Mouse (Mus musculus) left cerebral cortex, postnatal 25 days (tissue): Measurements from ENCODE around the gene Gimap3. TPM values are rescaled to one million over a fixed set of nuclear protein-coding genes. Genes with fewer than 3 reads are reported as not detected.

ENCODE experiments used
- DNase-seq, 2 experiments: peaks; one replicate each; pipeline ENCODE4 v3.0.0; 2022; ENCODE audit warnings: low spot score in 2 of 2, mixed read lengths in 1 of 2
- intact Hi-C: fragments of 180-260 bp; cut with DNase I; formaldehyde crosslinking; loops from one replicate; pipeline ENCODE4 v1.15.1; 2025
- total RNA-seq, 2 experiments: library from RNA; stranded (reverse); gene quantifications; 2 replicates each; pipeline ENCODE4 v1.2.3; 2021

Gene Gimap3
- total RNA-seq: not detected

- no peak for DNase-seq
These were observed at the start of gene Gimap3 for GRCm38 (mm10) chr6:48770696-48771095. Gimap3 (minus strand) TSS chr6:48770851.

GRCm38 (mm10) chr6:48817815-48818214 is 47.2 kb upstream of the Gimap3 start:
- intact Hi-C loops: loop anchor here (2.0 kb wide), 2 partner anchors 41 to 141 kb away; no protein-coding TSS in a partner anchor
- DNase-seq: peak; percentile 73 to 74

More at GRCm38 (mm10) chr6:48770696-48771095, at the start of gene Gimap3:
- intact Hi-C loops: loop anchor here (5.0 to 10.0 kb wide), 2 partner anchors 188 to 226 kb away; no protein-coding TSS in a partner anchor

DNA sequence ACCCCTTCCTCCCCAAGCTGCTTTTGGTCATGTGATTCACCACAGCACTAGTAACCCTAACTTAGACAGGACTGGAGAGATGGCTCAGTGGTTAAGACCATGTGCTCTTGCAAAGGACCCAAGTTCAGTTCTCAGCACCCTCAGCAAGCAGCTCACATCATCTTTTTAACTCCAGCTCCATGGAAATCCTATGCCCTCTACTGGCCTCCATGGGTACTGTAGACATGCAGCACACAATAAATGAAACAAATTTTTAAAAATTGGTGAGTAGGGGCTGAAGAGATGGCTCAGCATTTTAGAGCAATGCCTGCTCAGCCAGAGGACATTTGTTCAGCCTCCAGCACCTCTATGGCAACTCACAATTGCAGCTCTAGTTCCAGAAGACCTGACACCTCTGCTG is 44.4 kb upstream of the Gimap3 start:
- intact Hi-C loops: no loop called here
- no peak for DNase-seq

DNA sequence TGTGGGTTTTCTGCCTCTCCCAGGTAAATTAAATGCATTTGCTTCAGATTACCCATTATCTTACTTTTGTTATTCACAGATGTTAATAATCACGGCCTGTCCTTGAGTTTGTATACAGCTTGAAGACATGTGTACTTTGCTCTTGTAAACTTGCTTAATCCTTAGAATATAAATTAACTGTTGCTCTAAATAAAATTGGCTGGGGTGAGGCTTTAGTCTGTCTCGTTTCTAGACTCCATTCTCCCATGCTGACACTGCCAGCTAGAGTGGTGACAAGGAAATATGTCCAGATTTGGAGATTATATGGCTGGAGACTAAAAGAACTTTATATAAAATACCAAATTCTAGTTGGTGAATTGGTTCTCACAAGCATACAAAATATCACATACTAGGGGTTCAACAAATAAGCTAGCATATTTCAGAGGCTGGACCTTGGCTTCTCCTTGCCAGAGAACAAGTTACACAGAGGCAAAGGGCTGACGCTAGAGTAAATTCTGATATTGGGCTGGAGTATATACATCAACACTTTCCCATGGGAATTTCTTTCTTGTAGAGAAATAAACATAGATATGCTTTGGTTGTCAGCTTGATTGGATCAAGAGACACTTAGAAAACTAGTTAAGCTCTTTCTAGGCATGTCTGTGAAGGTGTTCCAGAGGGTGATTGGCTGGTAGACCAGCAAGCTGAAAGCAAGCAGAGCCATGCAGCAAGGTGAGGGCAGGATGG is 39.0 kb upstream of the Gimap3 start:
- DNase-seq: no peak
- intact Hi-C loops: no loop called here

DNA sequence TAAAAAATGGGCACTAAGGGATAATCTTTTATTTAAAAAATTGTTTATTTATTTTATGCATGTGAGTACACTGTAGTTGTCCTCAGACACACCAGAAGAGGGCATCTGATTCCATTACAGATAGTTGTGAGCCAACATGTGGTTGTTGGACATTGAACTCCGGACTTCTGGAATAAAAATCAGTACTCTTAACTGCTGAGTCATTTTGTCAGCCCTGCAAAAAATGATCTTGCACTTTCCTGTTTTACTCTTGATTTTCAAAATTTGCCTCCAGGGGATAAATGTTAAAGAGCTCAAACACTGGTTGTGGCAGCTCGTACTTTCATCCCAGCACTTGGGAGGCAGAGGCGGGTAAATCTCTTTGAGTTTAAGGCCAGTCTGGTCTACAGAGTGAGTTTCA is 36.1 kb upstream of the Gimap3 start:
- DNase-seq: no peak
- intact Hi-C loops: no loop called here

GRCm38 (mm10) chr6:48804346-48804745 is 33.7 kb upstream of the Gimap3 start:
- DNase-seq: no peak
- intact Hi-C loops: no loop called here

- DNase-seq: no peak
- intact Hi-C loops: no loop called here
These were observed 32.9 kb upstream of the Gimap3 start for GRCm38 (mm10) chr6:48803406-48804051.

- intact Hi-C loops: no loop called here
- DNase-seq: no peak
These were observed 31.2 kb upstream of the Gimap3 start for GRCm38 (mm10) chr6:48801897-48802296.

DNA sequence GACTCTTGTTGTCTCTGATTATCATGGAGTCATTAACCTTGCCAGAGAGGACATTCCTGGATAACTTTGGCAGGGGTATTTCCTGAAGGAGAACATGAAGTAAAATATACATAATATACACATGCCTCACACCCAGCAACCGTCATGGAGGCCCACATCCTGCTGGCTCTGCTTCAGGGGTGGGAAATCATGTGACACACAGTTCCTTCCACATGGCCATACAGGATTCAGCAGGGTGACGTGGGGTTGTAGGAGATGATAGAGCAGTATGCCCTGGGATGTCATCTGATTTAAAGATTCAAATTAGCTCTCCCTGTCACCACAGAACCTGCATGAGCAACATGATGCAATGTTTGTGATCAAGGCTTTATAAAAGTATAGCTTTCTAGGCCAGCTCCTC is 17.2 kb upstream of the Gimap3 start:
- intact Hi-C loops: loop anchor here (10.0 kb wide), 1 partner anchor 613 kb away; no protein-coding TSS in a partner anchor
- DNase-seq: no peak

DNA sequence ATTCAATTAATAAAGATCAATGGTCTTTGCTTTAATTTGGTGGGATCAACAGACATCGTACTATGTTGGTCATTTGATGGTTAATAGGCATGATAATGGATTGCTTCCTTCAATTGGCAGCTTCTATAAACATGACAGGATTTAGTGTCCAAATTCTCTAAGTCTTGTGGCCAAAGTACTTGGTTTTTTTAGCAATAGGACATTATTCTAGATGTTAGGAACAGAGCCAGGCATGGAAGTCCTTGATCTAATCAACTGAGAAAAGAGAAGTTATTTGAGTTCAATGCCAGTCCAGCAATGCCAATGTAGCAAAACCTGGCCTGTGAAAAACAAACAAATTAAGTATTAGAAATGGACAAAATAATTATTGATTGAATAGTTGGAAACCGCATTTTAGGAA is 14.9 kb upstream of the Gimap3 start:
- intact Hi-C loops: loop anchor here (10.0 kb wide), 1 partner anchor 611 kb away; no protein-coding TSS in a partner anchor

GRCm38 (mm10) chr6:48785189-48785588 is 14.5 kb upstream of the Gimap3 start:
- no peak for DNase-seq
- intact Hi-C loops: loop anchor here (10.0 kb wide), 1 partner anchor 610 kb away; no protein-coding TSS in a partner anchor

More for the DNA sequence above, 14.9 kb upstream of the Gimap3 start:
- DNase-seq: no peak

DNA sequence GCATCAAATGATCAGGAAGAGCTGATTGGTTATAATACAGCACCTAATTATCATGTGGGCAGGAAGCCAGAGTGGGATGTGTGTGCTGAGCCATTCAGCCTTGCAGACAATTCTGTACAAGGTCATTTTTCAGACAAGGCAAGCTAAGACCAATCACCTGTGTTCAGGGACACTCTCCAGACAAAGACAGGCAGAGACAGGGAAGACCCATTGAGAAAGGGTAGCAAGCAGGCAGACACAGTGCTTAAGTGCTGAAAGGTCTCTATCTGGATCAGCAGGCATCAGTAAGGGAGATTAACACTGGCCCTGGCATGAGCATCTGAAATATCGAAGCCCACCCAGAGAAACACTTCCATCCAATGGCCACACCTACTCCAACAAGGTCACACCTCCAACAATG is 13.8 kb upstream of the Gimap3 start:
- intact Hi-C loops: loop anchor here (10.0 kb wide), 1 partner anchor 610 kb away; no protein-coding TSS in a partner anchor

DNA sequence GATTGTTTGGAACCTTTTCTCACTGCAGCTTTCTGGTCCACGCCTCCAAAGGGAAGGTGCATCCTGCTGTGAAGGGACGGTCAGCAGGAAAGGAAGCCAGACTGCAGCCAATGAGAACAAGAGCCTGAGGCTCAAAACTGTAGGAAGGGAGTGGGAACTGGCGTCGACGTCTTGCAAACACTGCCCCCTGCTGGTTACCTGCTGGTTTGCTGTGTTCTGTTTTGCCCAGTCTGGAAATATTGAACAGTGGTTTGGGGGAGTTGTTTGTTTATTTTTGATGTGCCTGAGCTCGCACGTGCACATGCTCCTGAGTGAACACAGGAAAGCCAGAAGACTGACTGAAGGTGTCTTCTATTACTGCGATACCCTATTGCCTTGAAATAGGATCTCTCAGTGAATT is 1.4 kb upstream of the Gimap3 start:
- intact Hi-C loops: loop anchor here (1.0 to 10.0 kb wide), 3 partner anchors 128 to 227 kb away; no protein-coding TSS in a partner anchor
- DNase-seq: peak; percentile 78 to 82

More for the DNA sequence above, 13.8 kb upstream of the Gimap3 start:
- no peak for DNase-seq

DNA sequence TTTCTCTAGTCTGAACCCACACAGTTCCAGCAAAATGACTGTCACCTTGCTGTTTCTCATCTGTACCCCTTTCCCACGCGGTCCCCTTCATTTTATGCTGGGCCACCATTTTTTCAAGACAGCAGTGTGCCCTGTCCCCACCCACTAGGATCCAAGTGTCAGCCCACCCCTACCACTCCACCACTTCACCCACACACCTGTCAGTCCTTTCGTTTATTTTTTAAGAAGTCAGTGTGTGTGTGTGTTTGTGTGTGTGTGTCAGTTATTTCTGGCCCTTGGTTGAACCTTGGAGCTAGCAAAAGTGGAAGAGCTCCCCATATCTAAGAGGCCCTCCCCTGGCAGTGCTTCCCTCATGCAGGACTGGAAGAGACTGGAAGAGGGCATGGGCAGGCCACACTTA is 1.7 kb downstream of the Gimap3 start:
- DNase-seq: no peak
- intact Hi-C loops: no loop called here

DNA sequence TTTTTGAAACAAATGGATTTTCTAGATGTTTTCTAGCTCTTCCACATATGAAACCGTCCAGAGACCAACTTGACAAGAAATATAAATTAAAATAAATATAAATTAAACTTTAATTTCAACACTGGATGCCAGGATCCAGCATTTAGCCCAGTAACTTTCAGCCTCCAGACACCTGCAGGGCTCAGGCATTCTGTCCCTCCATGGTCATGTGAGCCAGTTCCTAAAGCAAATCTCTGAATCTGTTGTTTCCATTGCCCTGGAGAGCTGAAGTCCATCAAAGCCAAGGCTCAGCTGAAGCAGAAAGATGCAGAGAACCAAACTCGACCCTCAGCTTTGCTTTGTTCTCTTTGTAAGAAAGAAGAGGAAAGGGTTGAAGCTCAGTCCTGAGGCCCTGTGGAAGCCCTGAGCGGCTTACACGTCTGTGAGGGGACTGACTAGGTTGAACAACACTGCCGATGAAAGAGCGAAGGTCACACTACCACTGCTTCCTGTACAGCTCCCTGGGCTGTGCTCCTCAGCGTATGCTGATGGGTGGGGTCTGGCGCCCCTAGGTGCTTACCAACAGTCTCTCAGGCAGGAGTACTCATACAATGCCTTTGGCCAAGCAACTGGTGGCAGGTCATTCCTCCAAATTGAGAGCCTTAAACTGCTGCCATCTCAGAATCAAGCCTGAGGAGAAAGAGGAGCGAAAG is 2.3 kb downstream of the Gimap3 start:
- intact Hi-C loops: no loop called here
- DNase-seq: no peak

- DNase-seq: no peak
- intact Hi-C loops: no loop called here
These were observed 6.2 kb downstream of the Gimap3 start for GRCm38 (mm10) chr6:48764496-48764895.

- intact Hi-C loops: no loop called here
- no peak for DNase-seq
These were observed 6.9 kb downstream of the Gimap3 start for GRCm38 (mm10) chr6:48763567-48764270.

DNA sequence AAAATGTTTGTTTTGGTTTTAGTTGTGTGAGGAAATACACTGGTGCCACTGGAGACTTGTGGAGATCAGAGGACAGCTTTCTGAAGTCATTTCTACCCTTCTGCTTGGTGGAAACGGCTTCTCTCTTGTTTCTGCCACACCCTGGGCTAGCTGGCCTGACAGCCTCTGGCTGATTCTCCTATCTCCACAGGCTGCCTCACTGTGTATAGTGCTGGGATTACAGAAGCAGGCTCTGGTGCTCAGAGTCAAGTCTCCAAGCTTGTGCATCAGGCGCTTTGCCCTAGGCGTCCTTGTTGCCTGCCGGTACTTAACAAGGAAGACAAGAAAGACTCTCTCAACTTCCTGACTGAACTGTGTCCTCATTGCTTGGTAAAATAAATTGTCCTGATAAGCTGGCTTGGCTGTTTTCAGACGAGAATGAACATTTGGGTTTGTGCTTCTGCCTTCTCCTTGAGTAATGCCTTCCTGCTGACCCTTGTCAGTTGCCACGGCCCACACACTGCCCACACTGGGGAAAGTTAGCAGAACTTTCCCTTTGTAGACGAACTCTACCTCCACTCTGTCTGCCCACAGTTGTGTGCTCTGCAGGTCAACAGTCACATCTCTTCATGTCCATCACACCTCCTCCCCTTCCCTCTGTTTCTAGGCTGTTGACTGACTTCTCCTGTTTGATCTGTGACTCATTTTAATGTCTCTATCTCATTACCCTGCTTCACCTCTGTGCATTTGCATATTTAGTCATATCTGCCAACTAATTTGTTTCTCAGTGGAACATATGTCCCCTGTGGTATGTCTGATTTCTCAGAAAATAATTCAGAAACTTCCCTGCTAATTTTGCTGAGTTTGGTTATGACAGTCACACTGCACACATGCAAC is 23.3 kb downstream of the Gimap3 start:
- DNase-seq: no peak
- intact Hi-C loops: no loop called here
